Mouse (Mus musculus): ENCODE results near the gene Olfr898. TPM values are rescaled to one million over a fixed set of nuclear protein-coding genes. Genes with fewer than 3 reads are reported as not detected.

Gene Olfr898
- total RNA-seq (2014; rRNA removed) = not detected in 2 replicates
- polyA plus RNA-seq (2015; fragmentation: Nextera tagmentation; extraction: Ambion mirVana) = not detected in 2 replicates

GRCm38 (mm10) chr9:38348111-38348510, at the start of gene Olfr898:
Olfr898 (plus strand) TSS chr9:38348411.
- H3K4me3 ChIP-seq (ENCODE audit: low read depth, low read length) = no peak within 1 kb of the TSS
- no peak for TF ChIP-seq CTCF (IDR thresholded peaks at IDR 0.05; ENCODE audit: low read depth)
- H3K27ac ChIP-seq (ENCODE audit: low read depth, low read length) = no peak within 1 kb of the TSS
- H3K9me3 ChIP-seq (ENCODE audit: low read length) = no peaks in the 10 kb centered on the region
- no peak within 1 kb of the TSS for H3K9ac ChIP-seq
- no peaks in the 10 kb centered on the region for H3K27me3 ChIP-seq (ENCODE audit: insufficient read depth, low read length)
- no peak within 1 kb of the TSS for H3K4me2 ChIP-seq (ENCODE audit: low read depth)
- ATAC-seq (no peak), DNase-seq (no peak)
- 94% methylated on average over 4 of the region's 4 CpGs for WGBS
- no peaks in the 10 kb centered on the region for H3K4me1 ChIP-seq (ENCODE audit: insufficient read depth)
- no peaks in the 10 kb centered on the region for H3K36me3 ChIP-seq (ENCODE audit: insufficient read depth)

GRCm38 (mm10) chr9:38328760-38329159, 19.5 kb upstream of the Olfr898 start, which contains the start of gene Olfr25:
Olfr25 (plus strand) TSS chr9:38329060.
- Histone ChIP-seq H3K9me3 (ENCODE audit: low read length) (no peaks in the 10 kb centered on the region), H3K4me3 (ENCODE audit: low read depth, low read length) (no peak within 1 kb of the TSS), H3K4me1 (ENCODE audit: insufficient read depth) (no peaks in the 10 kb centered on the region), H3K27ac (ENCODE audit: low read depth, low read length) (no peak within 1 kb of the TSS), H3K4me2 (ENCODE audit: low read depth) (no peak within 1 kb of the TSS), H3K27me3 (ENCODE audit: insufficient read depth, low read length) (no peaks in the 10 kb centered on the region), H3K36me3 (ENCODE audit: insufficient read depth) (no peaks in the 10 kb centered on the region), H3K9ac (no peak within 1 kb of the TSS)
- no peak for TF ChIP-seq CTCF (IDR thresholded peaks at IDR 0.05; ENCODE audit: low read depth)
- 58% methylated on average over 3 of the region's 3 CpGs for WGBS
- no peak for ATAC-seq
- DNase-seq = no peak

- Histone ChIP-seq H3K36me3 (ENCODE audit: insufficient read depth) (no peaks in the 10 kb centered on the region), H3K4me1 (ENCODE audit: insufficient read depth) (no peaks in the 10 kb centered on the region), H3K9me3 (ENCODE audit: low read length) (no peaks in the 10 kb centered on the region), H3K27me3 (ENCODE audit: insufficient read depth, low read length) (no peaks in the 10 kb centered on the region), H3K27ac (ENCODE audit: low read depth, low read length) (no peak within 1 kb of the TSS), H3K4me2 (ENCODE audit: low read depth) (no peak within 1 kb of the TSS), H3K4me3 (ENCODE audit: low read depth, low read length) (no peak within 1 kb of the TSS), H3K9ac (no peak within 1 kb of the TSS)
- WGBS = 85% methylated on average over 2 of the region's 2 CpGs
- ATAC-seq = no peak
- no peak for DNase-seq
- no peak for TF ChIP-seq CTCF (IDR thresholded peaks at IDR 0.05; ENCODE audit: low read depth)
Measured at GRCm38 (mm10) chr9:38366596-38366995, 18.4 kb downstream of the Olfr898 start, which contains the start of gene Olfr250. Olfr250 (plus strand) TSS chr9:38366896.

GRCm38 (mm10) chr9:38376786-38377185, 28.6 kb downstream of the Olfr898 start, which contains the start of gene Olfr251:
Olfr251 (plus strand) TSS chr9:38377086.
- ATAC-seq (no peak), DNase-seq (no peak)
- no peaks in the 10 kb centered on the region for H3K9me3 ChIP-seq (ENCODE audit: low read length)
- H3K4me2 ChIP-seq (ENCODE audit: low read depth) = no peak within 1 kb of the TSS
- no peak within 1 kb of the TSS for H3K4me3 ChIP-seq (ENCODE audit: low read depth, low read length)
- no peaks in the 10 kb centered on the region for H3K36me3 ChIP-seq (ENCODE audit: insufficient read depth)
- 74% methylated on average over 2 of the region's 2 CpGs for WGBS
- no peaks in the 10 kb centered on the region for H3K4me1 ChIP-seq (ENCODE audit: insufficient read depth)
- H3K27me3 ChIP-seq (ENCODE audit: insufficient read depth, low read length) = no peaks in the 10 kb centered on the region
- no peak for TF ChIP-seq CTCF (IDR thresholded peaks at IDR 0.05; ENCODE audit: low read depth)
- H3K9ac ChIP-seq = no peak within 1 kb of the TSS
- H3K27ac ChIP-seq (ENCODE audit: low read depth, low read length) = no peak within 1 kb of the TSS

- WGBS = 85% methylated on average over 1 of the region's 1 CpGs
- no peak within 1 kb of the TSS for H3K27ac ChIP-seq (ENCODE audit: low read depth, low read length)
- H3K9me3 ChIP-seq (ENCODE audit: low read length) = no peaks in the 10 kb centered on the region
- DNase-seq = no peak
- H3K27me3 ChIP-seq (ENCODE audit: insufficient read depth, low read length) = no peaks in the 10 kb centered on the region
- TF ChIP-seq CTCF (IDR thresholded peaks at IDR 0.05; ENCODE audit: low read depth) = no peak
- no peak within 1 kb of the TSS for H3K4me2 ChIP-seq (ENCODE audit: low read depth)
- H3K4me3 ChIP-seq (ENCODE audit: low read depth, low read length) = no peak within 1 kb of the TSS
- no peak within 1 kb of the TSS for H3K9ac ChIP-seq
- no peaks in the 10 kb centered on the region for H3K4me1 ChIP-seq (ENCODE audit: insufficient read depth)
- ATAC-seq = no peak
- H3K36me3 ChIP-seq (ENCODE audit: insufficient read depth) = no peaks in the 10 kb centered on the region
Measured at GRCm38 (mm10) chr9:38401398-38401797, 53.2 kb downstream of the Olfr898 start, which contains the start of gene Olfr147. Olfr147 (plus strand) TSS chr9:38401698.

Other genes with a start within 250 kb of the Olfr898 start
- gene Olfr888, start 240.3 kb upstream of the Olfr898 start, total RNA-seq (2014; rRNA removed) = not detected in 2 replicates
- gene Olfr888, start 240.3 kb upstream of the Olfr898 start, polyA plus RNA-seq (2015; fragmentation: Nextera tagmentation; extraction: Ambion mirVana) = not detected in 2 replicates
- gene Olfr889, start 233.2 kb upstream of the Olfr898 start, total RNA-seq (2014; rRNA removed) = not detected in 2 replicates
- gene Olfr889, start 233.2 kb upstream of the Olfr898 start, polyA plus RNA-seq (2015; fragmentation: Nextera tagmentation; extraction: Ambion mirVana) = 0.02 and 0.04 TPM in 2 replicates
- gene Olfr890, start 205.9 kb upstream of the Olfr898 start, total RNA-seq (2014; rRNA removed) = not detected in 2 replicates
- not detected in 2 replicates for gene Olfr890, start 205.9 kb upstream of the Olfr898 start, polyA plus RNA-seq (2015; fragmentation: Nextera tagmentation; extraction: Ambion mirVana)
- gene Olfr891, start 167.6 kb upstream of the Olfr898 start, total RNA-seq (2014; rRNA removed) = not detected in 2 replicates
- gene Olfr891, start 167.6 kb upstream of the Olfr898 start, polyA plus RNA-seq (2015; fragmentation: Nextera tagmentation; extraction: Ambion mirVana) = not detected in 2 replicates
- not detected in 2 replicates for gene Olfr893, start 140.0 kb upstream of the Olfr898 start, total RNA-seq (2014; rRNA removed)
- not detected in 2 replicates for gene Olfr893, start 140.0 kb upstream of the Olfr898 start, polyA plus RNA-seq (2015; fragmentation: Nextera tagmentation; extraction: Ambion mirVana)
- gene Olfr894, start 130.4 kb upstream of the Olfr898 start, total RNA-seq (2014; rRNA removed) = not detected in 2 replicates
- gene Olfr894, start 130.4 kb upstream of the Olfr898 start, polyA plus RNA-seq (2015; fragmentation: Nextera tagmentation; extraction: Ambion mirVana) = not detected in 2 replicates
- gene Olfr143, start 95.6 kb upstream of the Olfr898 start, total RNA-seq (2014; rRNA removed) = not detected in 2 replicates
- not detected in 2 replicates for gene Olfr143, start 95.6 kb upstream of the Olfr898 start, polyA plus RNA-seq (2015; fragmentation: Nextera tagmentation; extraction: Ambion mirVana)
- gene Olfr895, start 80.6 kb upstream of the Olfr898 start, total RNA-seq (2014; rRNA removed) = not detected in 2 replicates
- not detected in 2 replicates for gene Olfr895, start 80.6 kb upstream of the Olfr898 start, polyA plus RNA-seq (2015; fragmentation: Nextera tagmentation; extraction: Ambion mirVana)
- not detected in 2 replicates for gene Olfr896-ps1, start 57.3 kb upstream of the Olfr898 start, total RNA-seq (2014; rRNA removed)
- gene Olfr896-ps1, start 57.3 kb upstream of the Olfr898 start, polyA plus RNA-seq (2015; fragmentation: Nextera tagmentation; extraction: Ambion mirVana) = not detected in 2 replicates
- gene Olfr25, start 19.4 kb upstream of the Olfr898 start, total RNA-seq (2014; rRNA removed) = not detected in 2 replicates
- gene Olfr25, start 19.4 kb upstream of the Olfr898 start, polyA plus RNA-seq (2015; fragmentation: Nextera tagmentation; extraction: Ambion mirVana) = not detected in 2 replicates
- not detected in 2 replicates for gene Olfr250, start 18.5 kb downstream of the Olfr898 start, total RNA-seq (2014; rRNA removed)
- gene Olfr250, start 18.5 kb downstream of the Olfr898 start, polyA plus RNA-seq (2015; fragmentation: Nextera tagmentation; extraction: Ambion mirVana) = not detected in 2 replicates
- not detected in 2 replicates for gene Olfr251, start 28.7 kb downstream of the Olfr898 start, total RNA-seq (2014; rRNA removed)
- not detected in 2 replicates for gene Olfr251, start 28.7 kb downstream of the Olfr898 start, polyA plus RNA-seq (2015; fragmentation: Nextera tagmentation; extraction: Ambion mirVana)
- not detected in 2 replicates for gene Olfr147, start 53.3 kb downstream of the Olfr898 start, total RNA-seq (2014; rRNA removed)
- gene Olfr147, start 53.3 kb downstream of the Olfr898 start, polyA plus RNA-seq (2015; fragmentation: Nextera tagmentation; extraction: Ambion mirVana) = not detected in 2 replicates
- not detected in 2 replicates for gene Olfr901, start 81.0 kb downstream of the Olfr898 start, total RNA-seq (2014; rRNA removed)
- not detected in 2 replicates for gene Olfr901, start 81.0 kb downstream of the Olfr898 start, polyA plus RNA-seq (2015; fragmentation: Nextera tagmentation; extraction: Ambion mirVana)
- gene Olfr902, start 99.2 kb downstream of the Olfr898 start, total RNA-seq (2014; rRNA removed) = not detected in 2 replicates
- gene Olfr902, start 99.2 kb downstream of the Olfr898 start, polyA plus RNA-seq (2015; fragmentation: Nextera tagmentation; extraction: Ambion mirVana) = not detected in 2 replicates
- gene Olfr904, start 114.7 kb downstream of the Olfr898 start, total RNA-seq (2014; rRNA removed) = not detected in 2 replicates
- not detected in 2 replicates for gene Olfr904, start 114.7 kb downstream of the Olfr898 start, polyA plus RNA-seq (2015; fragmentation: Nextera tagmentation; extraction: Ambion mirVana)
- gene Olfr905, start 122.7 kb downstream of the Olfr898 start, total RNA-seq (2014; rRNA removed) = not detected in 2 replicates
- gene Olfr905, start 122.7 kb downstream of the Olfr898 start, polyA plus RNA-seq (2015; fragmentation: Nextera tagmentation; extraction: Ambion mirVana) = not detected in 2 replicates
- not detected in 2 replicates for gene Olfr906, start 138.7 kb downstream of the Olfr898 start, total RNA-seq (2014; rRNA removed)
- gene Olfr906, start 138.7 kb downstream of the Olfr898 start, polyA plus RNA-seq (2015; fragmentation: Nextera tagmentation; extraction: Ambion mirVana) = not detected in 2 replicates
- gene Olfr907, start 147.4 kb downstream of the Olfr898 start, total RNA-seq (2014; rRNA removed) = not detected in 2 replicates
- gene Olfr907, start 147.4 kb downstream of the Olfr898 start, polyA plus RNA-seq (2015; fragmentation: Nextera tagmentation; extraction: Ambion mirVana) = not detected in 2 replicates
- not detected in 2 replicates for gene Olfr911-ps1, start 173.2 kb downstream of the Olfr898 start, total RNA-seq (2014; rRNA removed)
- not detected in 2 replicates for gene Olfr911-ps1, start 173.2 kb downstream of the Olfr898 start, polyA plus RNA-seq (2015; fragmentation: Nextera tagmentation; extraction: Ambion mirVana)
- gene Olfr910, start 189.4 kb downstream of the Olfr898 start, total RNA-seq (2014; rRNA removed) = not detected in 2 replicates
- gene Olfr910, start 189.4 kb downstream of the Olfr898 start, polyA plus RNA-seq (2015; fragmentation: Nextera tagmentation; extraction: Ambion mirVana) = not detected in 2 replicates
- not detected in 2 replicates for gene Olfr912, start 231.8 kb downstream of the Olfr898 start, total RNA-seq (2014; rRNA removed)
- not detected in 2 replicates for gene Olfr912, start 231.8 kb downstream of the Olfr898 start, polyA plus RNA-seq (2015; fragmentation: Nextera tagmentation; extraction: Ambion mirVana)
- gene Olfr913, start 244.3 kb downstream of the Olfr898 start, total RNA-seq (2014; rRNA removed) = not detected in 2 replicates
- gene Olfr913, start 244.3 kb downstream of the Olfr898 start, polyA plus RNA-seq (2015; fragmentation: Nextera tagmentation; extraction: Ambion mirVana) = not detected in 2 replicates

Data from forebrain, postnatal 0 days (tissue).